Mouse (Mus musculus) layer of hippocampus, postnatal 14 days (tissue): ENCODE data around the gene Tsr3. TPM values are rescaled to one million over a fixed set of nuclear protein-coding genes. Genes with fewer than 3 reads are reported as not detected.

ENCODE experiments used
- DNase-seq, 2 experiments: peaks; one replicate each; pipeline ENCODE4 v3.0.0; 2021 to 2022; ENCODE audit warnings: low spot score in 2 of 2, mixed read lengths in 1 of 2
- microRNA-seq, 2 experiments: library from miRNA; unstranded; fragments of <30 nt; microRNA quantifications; one replicate each; pipeline ENCODE4 v1.2.0; 2021
- total RNA-seq, 2 experiments: library from RNA; stranded (reverse); gene quantifications; 2 replicates each; pipeline ENCODE4 v1.2.3; 2021

Tsr3 gene
- total RNA-seq, 2 experiments from 2014 or later, result 25.0 to 26.6 TPM

DNA sequence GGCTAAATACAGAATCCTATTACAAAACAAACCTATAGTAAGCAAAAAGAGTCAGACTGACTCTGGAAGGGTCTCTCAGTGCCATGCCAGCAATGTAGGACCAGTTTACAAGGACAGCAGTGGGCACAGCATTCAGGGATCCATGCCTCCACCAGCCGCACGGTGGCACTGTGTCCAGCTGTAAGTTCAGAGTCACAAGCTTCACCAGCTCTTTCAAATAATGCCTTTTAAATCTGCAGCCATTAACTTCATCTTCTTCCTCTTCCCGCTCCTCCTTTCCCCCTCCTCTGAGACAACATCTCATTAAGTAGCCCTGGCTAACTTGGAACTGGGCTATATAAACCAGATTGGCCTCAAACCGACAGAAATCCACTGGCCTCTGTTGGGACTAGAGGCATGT lies 48.9 kb downstream of the Tsr3 start:
- peak; percentile 26 to 42 for DNase-seq

DNA sequence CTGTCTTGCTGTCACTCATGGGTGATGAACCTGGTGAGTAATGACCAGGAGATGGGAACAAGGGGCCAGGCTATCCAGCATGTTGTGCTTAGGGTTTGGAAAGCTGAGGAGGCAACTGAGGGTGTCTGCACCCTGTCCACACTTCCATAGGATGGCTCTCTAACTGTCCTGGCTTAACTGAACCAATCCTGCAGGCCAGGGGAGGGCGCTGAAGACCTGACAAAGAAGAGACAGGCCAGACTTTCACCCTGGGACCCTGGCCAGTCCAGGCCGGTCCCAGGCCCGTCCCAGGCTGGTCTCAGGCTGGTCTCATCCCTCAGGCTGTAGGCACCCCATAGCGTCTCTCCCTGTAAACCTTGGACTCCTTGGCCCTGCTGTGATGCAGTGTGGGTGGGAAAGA lies 50.4 kb downstream of the Tsr3 start:
- no peak for DNase-seq

Small RNAs within 50 kb of the gene (microRNA-seq; reads per million reads assigned to microRNA genes)
- 25.6 to 41.1 reads per million in 2 experiments for gene Mir3547

Other genes starting within 250 kb of the Tsr3 start
- 10 to 100 TPM; 24.0 to 28.5 TPM for gene Cramp1l, start 224.4 kb upstream of the Tsr3 start, total RNA-seq
- gene Ift140, start 224.1 kb upstream of the Tsr3 start, total RNA-seq, result 10 to 100 TPM; 25.4 to 31.9 TPM
- gene Tmem204, start 156.6 kb upstream of the Tsr3 start, total RNA-seq, result 10 to 100 TPM; 10.1 to 10.7 TPM
- gene Telo2, start 124.2 kb upstream of the Tsr3 start, total RNA-seq, result 10 to 100 TPM; 30.1 to 33.4 TPM
- gene Ptx4, start 119.4 kb upstream of the Tsr3 start, total RNA-seq, result 1 to 10 TPM; 1.4 to 1.6 TPM
- gene Clcn7, start 106.8 kb upstream of the Tsr3 start, total RNA-seq, result 10 to 100 TPM; 47.3 to 51.1 TPM
- under 1 TPM in 1 of 2 experiments, not detected in 1; 0.26 TPM for gene Ccdc154, start 77.7 kb upstream of the Tsr3 start, total RNA-seq
- gene Gm38655, start 64.7 kb upstream of the Tsr3 start, total RNA-seq, result not detected
- gene BC003965, start 55.6 kb upstream of the Tsr3 start, total RNA-seq, result 10 to 100 TPM; 17.8 to 19.2 TPM
- 10 to 100 TPM; 33.9 to 37.0 TPM for gene Unkl, start 51.8 kb upstream of the Tsr3 start, total RNA-seq
- gene Gnptg, start within 50 bp of the Tsr3 start, total RNA-seq, result 10 to 100 TPM; 64.4 to 71.9 TPM
- 10 to 100 TPM in 1 of 2 experiments, 1 to 10 TPM in 1; 9.7 to 11.3 TPM for gene Baiap3, start 16.2 kb downstream of the Tsr3 start, total RNA-seq
- gene Ube2i, start 34.5 kb downstream of the Tsr3 start, total RNA-seq, result 100 to 1,000 TPM; 208 to 219 TPM
- not detected for gene Prss34, start 58.2 kb downstream of the Tsr3 start, total RNA-seq
- not detected for gene Prss28, start 68.5 kb downstream of the Tsr3 start, total RNA-seq
- gene Prss29, start 78.5 kb downstream of the Tsr3 start, total RNA-seq, result not detected
- gene Tpsab1, start 105.4 kb downstream of the Tsr3 start, total RNA-seq, result not detected
- 1 to 10 TPM in 1 of 2 experiments, under 1 TPM in 1; 0.36 to 1.8 TPM for gene Tpsb2, start 126.1 kb downstream of the Tsr3 start, total RNA-seq
- gene Tpsg1, start 129.1 kb downstream of the Tsr3 start, total RNA-seq, result not detected
- gene Cacna1h, start 193.6 kb downstream of the Tsr3 start, total RNA-seq, result 10 to 100 TPM; 80.9 to 98.4 TPM
- gene Tekt4, start 214.4 kb downstream of the Tsr3 start, total RNA-seq, result 1 to 10 TPM; 3.3 to 4.6 TPM